Mouse (Mus musculus) cerebellum, postnatal 10 days (tissue): ENCODE results near the gene Npdc1.
"Not testable (repeated sequence)": the region's sequence is repeated elsewhere in the genome, so short reads cannot be mapped to it uniquely, and the experiment has no call there.

Experiments
- DNase-seq, 2 experiments: peaks; one replicate each; pipeline ENCODE4 v3.0.0; 2021; ENCODE audit warnings: mixed read lengths in 2 of 2

Npdc1 gene

GRCm38 (mm10) chr2:25395721-25396596 lies 3.2 kb upstream of the Npdc1 start, which contains the start of gene Entpd2:
Gene Entpd2 (plus strand): TSS chr2:25395874.
- peak; percentile 46 to 67 for DNase-seq

DNA sequence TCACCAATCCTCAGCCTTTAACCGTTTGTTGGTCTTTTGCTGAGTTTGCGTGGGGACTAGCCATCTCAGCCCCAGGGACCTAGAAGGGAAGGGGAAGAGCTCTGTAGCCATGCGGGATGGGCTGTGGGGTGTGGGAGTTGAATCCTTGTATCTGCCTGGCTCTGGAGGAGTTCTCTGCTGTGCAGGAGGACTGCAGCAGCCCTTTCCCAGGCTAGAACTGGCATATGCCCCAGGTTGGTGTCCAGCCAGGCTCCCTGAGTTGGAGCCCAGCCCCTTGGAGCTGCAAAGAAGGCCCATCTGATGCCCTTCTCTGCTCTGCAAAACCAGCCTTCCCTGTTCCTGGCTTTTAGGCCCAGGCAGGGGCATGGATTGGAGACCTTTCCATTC lies 2.6 kb upstream of the Npdc1 start:
- DNase-seq = peak; percentile 89 to 94

DNA sequence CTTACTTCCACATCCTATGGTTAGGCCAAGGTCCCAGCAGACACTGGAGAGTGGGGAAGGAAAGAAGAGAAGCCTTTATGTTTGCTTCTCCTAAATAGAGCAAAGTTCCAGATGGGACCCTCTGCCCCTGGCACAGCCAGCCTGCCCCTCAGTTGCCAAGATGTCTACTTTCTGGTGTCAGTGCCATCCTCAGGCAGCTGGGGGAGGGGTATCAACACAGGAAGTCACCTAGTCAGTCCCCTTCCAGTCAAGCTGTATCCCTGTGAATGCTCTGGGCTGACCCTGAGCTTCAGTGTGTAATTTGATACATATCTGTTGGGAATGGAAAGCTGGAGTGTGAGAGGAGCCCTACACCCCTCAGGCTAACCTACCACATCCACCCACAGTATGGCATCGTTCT lies 2.1 kb upstream of the Npdc1 start:
- DNase-seq = peak; percentile 73 to 78

DNA sequence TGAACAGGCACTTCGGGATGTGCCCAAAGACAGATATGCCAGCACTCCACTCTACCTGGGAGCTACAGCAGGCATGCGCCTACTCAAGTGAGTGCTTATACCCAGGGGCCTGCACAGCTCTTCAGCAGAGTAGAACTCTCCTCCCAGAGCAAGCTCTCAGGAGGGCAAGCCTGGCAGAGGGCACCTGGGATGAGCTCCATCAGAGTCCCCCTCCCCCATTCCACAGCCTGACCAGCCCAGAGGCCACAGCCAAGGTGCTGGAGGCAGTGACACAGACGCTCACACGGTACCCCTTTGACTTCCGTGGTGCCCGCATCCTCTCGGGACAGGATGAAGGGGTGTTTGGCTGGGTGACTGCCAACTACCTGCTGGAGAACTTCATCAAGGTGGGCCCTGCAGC lies 1.1 kb upstream of the Npdc1 start:
- no peak for DNase-seq

- no peak for DNase-seq
Observed at GRCm38 (mm10) chr2:25400291-25400690, 1.1 kb downstream of the Npdc1 start.

DNA sequence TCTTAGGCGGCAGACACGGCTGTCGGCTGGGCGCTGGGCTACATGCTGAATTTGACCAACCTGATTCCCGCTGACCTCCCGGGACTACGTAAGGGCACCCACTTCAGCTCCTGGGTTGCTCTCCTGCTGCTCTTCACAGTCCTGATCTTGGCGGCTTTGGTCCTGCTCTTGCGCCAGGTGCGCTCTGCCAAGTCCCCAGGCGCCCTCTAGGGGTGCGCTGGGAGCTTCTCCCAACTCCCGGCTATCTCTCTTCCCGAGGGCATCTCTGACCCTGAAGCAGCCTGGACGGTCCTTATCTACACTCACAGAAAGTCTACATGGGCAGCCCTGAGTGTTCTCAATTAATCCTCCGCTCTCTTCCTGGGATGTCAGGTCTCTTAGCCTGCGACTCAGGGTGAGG lies 1.6 kb downstream of the Npdc1 start:
- DNase-seq = peak; percentile 81 to 82

GRCm38 (mm10) chr2:25402377-25402971 lies 3.3 kb downstream of the Npdc1 start:
- DNase-seq = peak; percentile 94 to 97

DNA sequence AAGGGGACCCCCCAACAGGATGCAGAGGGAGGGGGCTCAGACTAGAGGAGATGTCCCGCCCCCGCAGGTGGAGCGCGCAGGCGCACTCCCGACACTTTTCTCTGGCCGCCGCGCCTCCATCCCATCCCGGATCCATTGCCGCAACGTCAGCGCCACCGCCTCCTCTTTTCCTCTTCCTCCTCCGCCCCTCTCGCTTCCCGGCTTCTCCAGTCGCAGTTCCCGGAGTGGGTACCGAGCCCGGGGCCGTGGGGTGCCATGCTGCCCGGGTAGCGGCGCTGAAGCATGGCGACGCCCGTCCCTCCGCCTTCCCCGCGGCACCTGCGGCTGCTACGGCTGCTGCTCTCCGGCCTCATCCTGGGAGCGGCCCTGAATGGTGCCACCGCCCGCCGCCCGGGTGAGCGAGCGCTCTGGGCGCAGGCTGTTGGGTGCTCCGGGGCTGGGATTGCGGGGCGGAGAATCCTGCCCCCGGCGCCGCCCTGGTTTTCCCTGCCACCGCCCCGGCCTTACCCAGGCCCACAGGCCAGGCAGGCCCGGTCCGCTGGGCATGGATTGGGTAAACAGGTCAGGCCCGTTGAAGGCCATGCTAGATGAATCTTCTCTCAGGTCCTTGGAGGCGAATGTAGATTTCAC lies 3.9 kb downstream of the Npdc1 start:
- peak; percentile 94 to 96 for DNase-seq

DNA sequence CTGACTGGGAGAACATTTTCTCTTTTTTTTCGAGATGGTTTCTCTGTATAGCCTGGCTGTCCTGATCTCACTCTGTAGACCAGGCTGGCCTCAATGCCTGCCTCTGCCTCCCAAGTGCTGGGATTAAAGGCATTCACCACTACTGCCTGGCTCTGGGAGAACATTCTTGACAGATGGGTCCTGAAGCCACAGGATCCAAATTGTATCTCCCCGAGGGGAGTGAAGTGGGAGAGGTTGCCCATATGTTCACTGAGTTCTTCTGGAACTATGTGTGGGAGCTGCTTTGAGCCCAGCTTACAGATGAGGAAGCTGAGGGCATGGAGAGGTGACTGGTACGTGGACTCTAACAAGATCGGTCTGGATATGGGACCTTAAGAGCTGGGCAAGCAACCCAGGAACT lies 4.8 kb downstream of the Npdc1 start:
- no peak for DNase-seq

DNA sequence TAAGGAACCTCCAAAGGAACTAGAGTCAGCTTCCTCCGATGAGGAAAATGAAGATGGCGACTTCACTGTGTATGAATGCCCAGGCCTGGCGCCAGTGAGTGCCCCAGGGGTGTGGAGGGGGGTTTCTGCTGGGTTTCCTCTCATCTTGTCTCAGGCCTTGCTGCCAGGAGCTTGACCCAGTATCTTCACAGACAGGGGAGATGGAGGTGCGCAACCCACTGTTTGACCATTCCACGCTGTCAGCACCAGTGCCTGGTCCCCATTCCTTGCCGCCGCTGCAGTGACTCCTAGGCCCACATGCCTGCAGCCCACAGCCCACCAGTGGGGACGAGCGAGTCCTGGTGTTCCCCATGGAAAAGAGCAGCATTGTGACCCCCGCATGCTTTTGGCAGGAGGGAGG lies 9.8 kb downstream of the Npdc1 start:
- DNase-seq = no peak

DNA sequence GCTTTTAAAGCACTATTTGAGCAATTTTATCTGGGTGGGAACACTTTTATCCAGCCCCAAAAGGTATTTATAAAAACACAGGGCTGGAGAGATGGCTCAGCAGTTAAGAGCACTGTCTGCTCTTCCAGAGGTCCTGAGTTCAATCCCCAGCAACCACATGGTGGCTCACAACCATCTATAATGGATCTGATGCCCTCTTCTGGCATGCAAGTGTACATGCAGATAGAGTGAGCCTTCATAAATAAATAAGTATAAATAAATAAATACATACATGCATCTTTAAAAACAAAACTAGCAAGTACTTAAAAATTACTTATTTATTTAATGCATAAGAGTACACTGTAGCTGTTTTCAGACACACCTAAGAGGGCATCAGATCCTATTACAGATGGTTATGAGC lies 14.3 kb downstream of the Npdc1 start:
- not testable (repeated sequence) for DNase-seq

GRCm38 (mm10) chr2:25417426-25417825 lies 18.3 kb downstream of the Npdc1 start:
- DNase-seq = peak in 1 of 2 experiments; percentile 70

GRCm38 (mm10) chr2:25421896-25422295 lies 22.7 kb downstream of the Npdc1 start:
- DNase-seq = peak; percentile 83 to 87

DNA sequence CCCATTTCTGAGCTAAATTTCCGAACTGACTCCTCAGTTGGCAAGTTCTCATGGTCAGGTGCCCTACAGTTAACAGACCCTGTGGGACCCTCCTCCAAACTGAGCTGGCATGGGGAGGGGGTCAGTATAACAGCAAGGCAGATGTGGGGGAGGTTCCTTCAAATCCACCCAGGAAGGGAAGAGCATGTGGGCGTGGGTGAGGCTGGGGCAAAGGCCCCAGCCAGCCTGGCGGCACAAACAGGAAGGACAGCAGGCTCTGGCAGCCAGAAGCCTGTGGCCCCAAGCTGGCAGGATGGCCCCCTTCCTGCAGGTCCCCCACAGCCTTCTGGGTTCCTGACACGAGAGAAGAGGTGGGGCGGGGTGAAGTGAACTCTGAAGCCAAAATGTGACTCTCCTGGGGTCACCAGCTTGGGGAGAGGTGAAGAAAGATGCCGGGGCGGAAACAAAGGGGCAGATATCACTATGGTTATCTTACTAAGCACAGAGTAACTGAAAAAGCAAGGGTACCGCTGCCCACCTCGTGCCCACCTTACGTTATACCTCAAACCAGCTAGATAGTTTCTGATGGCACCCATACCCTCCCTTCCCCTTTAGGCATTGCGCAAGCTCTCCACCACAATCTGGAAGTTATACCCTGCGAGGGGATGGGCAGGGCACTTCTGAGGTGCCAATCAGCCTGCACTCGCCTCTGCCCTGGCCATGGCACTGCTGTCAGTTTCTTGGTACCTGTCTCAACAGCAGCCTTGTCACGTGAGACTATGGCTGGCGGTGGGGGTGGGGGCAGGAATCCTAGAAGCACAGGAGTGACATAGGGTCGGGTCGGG lies 23.6 kb downstream of the Npdc1 start, which contains the start of gene Fut7:
Fut7 (plus strand) TSS at position 681 of the 824 bp plus-strand sequence.
- no peak for DNase-seq

DNA sequence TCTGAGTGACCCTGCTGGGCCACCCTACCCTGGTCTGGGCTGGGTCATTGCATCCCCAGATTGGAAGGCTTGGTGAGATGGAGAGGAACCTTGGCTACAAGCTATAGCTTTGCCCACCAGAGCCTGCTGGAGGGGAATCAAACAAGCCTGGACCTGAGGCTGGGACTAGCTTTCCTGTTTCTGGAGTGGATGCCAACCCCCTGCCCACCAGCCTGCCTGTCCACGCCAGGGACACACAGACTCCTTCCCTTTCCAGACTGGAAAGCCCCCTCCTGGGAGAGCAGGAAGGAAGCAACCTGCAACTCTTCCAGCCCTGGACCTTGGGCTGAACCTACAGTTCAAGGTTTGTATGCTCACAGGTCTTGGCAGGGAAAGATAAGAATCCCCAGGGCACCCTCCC lies 24.5 kb downstream of the Npdc1 start:
- peak in 1 of 2 experiments; percentile 71 for DNase-seq

- DNase-seq = peak; percentile 67 to 70
Observed at GRCm38 (mm10) chr2:25425481-25425880, 26.3 kb downstream of the Npdc1 start.

DNA sequence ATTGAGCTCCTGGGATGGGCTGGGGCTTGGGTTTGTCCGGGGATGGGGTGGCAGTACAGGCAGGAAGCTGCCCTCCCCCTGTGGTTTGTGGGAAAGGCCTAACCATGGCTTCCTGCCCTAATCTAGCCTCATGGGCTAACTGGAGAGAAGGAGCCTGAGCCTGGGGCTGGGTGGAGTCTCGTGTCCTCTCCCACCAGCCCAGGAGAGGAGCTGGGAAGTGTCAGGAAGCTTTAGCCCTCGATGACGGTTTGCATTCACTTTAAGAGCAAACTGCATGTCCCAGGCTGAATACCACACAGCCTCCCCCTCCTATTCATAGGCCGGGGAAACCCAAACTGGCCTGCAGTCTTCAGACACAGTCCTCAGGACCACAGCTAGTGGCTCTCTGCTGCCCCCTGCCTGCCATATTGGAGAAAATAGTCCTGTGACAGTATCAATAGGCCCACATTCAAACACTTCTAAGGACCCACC lies 27.6 kb downstream of the Npdc1 start:
- DNase-seq = peak; percentile 91

- DNase-seq = no peak
Observed at GRCm38 (mm10) chr2:25427256-25427655, 28.1 kb downstream of the Npdc1 start.

- DNase-seq = peak; percentile 98
Observed at GRCm38 (mm10) chr2:25428442-25429236, 29.5 kb downstream of the Npdc1 start, which contains the start of gene Abca2. Gene Abca2 (plus strand): TSS chr2:25428703.

DNA sequence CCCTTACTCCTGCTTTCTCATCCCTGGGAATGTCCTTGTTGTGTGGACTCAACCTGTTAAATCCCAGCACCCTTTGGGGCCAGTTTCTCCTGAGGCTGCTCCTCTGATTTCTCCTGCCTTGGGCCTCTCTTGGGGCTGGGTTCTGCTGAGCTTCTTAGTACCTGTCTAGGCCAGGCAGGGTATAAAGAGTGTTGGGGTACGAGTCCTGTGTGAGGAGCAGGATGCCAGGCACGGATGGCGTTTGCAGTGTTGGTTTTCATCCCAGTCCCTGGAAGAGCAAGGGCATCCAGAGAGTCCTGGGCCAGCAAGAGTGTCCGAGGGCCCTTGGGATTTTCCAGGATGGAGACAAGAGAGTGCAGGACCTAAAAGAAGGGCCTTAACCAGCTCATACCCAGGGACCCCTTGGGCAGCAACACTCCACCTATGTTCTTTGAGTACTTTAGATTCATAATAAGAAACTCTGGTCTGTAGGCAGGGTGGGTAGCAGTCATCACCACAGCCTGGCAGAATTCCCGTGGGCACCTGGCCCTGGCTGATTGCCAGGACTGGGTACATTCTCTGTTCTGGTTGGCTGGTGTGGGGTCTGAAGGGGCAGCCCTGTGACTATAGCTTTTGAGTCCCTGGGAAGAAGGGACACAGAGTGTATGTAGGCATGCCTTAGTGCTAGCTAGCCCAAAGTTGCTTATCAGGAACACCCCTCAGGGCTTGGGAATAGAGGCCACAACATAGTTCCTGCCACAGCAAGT lies 30.5 kb downstream of the Npdc1 start:
- peak; percentile 83 to 86 for DNase-seq
